Mouse (Mus musculus) thymus, adult 2 months (tissue): ENCODE measurements around the gene Selp. TPM values are rescaled to one million over a fixed set of nuclear protein-coding genes. Genes with fewer than 3 reads are reported as not detected.
A peak's percentile ranks its signal among the peaks of the same experiment; 100 is the strongest.

Experiments
- DNase-seq: peaks from one replicate; pipeline ENCODE4 v3.0.0; 2021
- H3K27ac ChIP-seq: fragments of 200-500 bp; 2 replicates; pipeline ENCODE4 v1.5.1; 2012; ENCODE audit warnings: low read length, control low read depth; ENCODE audit not compliant: control insufficient read depth, insufficient read depth
- H3K27me3 ChIP-seq: fragments of 200-500 bp; 2 replicates; pipeline ENCODE4 v1.6.1; 2012; ENCODE audit warnings: mild to moderate bottlenecking, low read length, moderate library complexity, mixed read lengths; ENCODE audit not compliant: control insufficient read depth, insufficient read depth
- H3K36me3 ChIP-seq: fragments of 200-500 bp; 2 replicates; pipeline ENCODE4 v1.6.1; 2012; ENCODE audit warnings: mild to moderate bottlenecking, low read length, moderate library complexity; ENCODE audit not compliant: control insufficient read depth, insufficient read depth
- H3K4me1 ChIP-seq: fragments of 200-500 bp; replicated peaks from 2 replicates; pipeline ENCODE4 v1.6.1; 2012; ENCODE audit warnings: low read length; ENCODE audit not compliant: control insufficient read depth, insufficient read depth
- H3K4me3 ChIP-seq: fragments of 200-500 bp; 2 replicates; pipeline ENCODE4 v1.5.1; 2012; ENCODE audit warnings: mild to moderate bottlenecking, low read length, control low read depth, moderate library complexity; ENCODE audit not compliant: control insufficient read depth, insufficient read depth
- CTCF ChIP-seq: fragments of 200-500 bp; IDR thresholded peaks from 2 replicates; pipeline ENCODE4 v1.5.1; 2012; ENCODE audit warnings: mild to moderate bottlenecking, control low read depth, low read length, moderate library complexity, borderline replicate concordance; ENCODE audit not compliant: control insufficient read depth, poor library complexity, insufficient read depth; ENCODE audit errors: extremely low read depth
- POLR2A ChIP-seq: fragments of 200-500 bp; IDR thresholded peaks from 2 replicates; pipeline ENCODE4 v1.6.1; 2012; ENCODE audit warnings: mild to moderate bottlenecking, low read length, control low read depth, moderate library complexity; ENCODE audit not compliant: control insufficient read depth, poor library complexity, insufficient read depth; ENCODE audit errors: extremely low read depth
- WGBS: fragments of 180-500 bp; shearing (Covaris S2); methylation state at CpG from one replicate; pipeline ENCODE4 v1.1.7; 2018; 5-methylcytosine and 5-hydroxymethylcytosine counted together
- polyA plus RNA-seq: library from polyadenylated mRNA; depleted of rRNA; stranded (reverse); fragments of >200 nt; gene quantifications from 2 replicates; pipeline ENCODE4 v1.2.3, GENCODE M21; 2012

Gene Selp
- polyA plus RNA-seq, 1 experiment, result 2.8 TPM

GRCm38 (mm10) chr1:164114280-164114679, 784 bp upstream of the Selp start:
- Histone ChIP-seq H3K36me3 (no peaks in the 10 kb centered on the region), H3K27me3 (no peaks in the 10 kb centered on the region), H3K4me1 (no peaks in the 10 kb centered on the region), H3K4me3 (no peak overlapping the region), H3K27ac (no peak overlapping the region)
- no peak for DNase-seq
- TF ChIP-seq POLR2A (no peak), CTCF (no peak)
- 97% methylated on average over 5 of the region's 5 CpGs for WGBS

- H3K4me3 ChIP-seq, result no peak overlapping the region
- no peak overlapping the region for H3K27ac ChIP-seq
- no peaks in the 10 kb centered on the region for H3K27me3 ChIP-seq
- no peak for DNase-seq
- TF ChIP-seq CTCF (no peak), POLR2A (no peak)
- H3K36me3 ChIP-seq, result no peaks in the 10 kb centered on the region
- peaks cover 6% of the 10 kb centered on the region for H3K4me1 ChIP-seq
- WGBS, result 94% methylated on average over 6 of the region's 6 CpGs
Measured at GRCm38 (mm10) chr1:164115647-164116046, 583 bp downstream of the Selp start.

- Histone ChIP-seq H3K4me3 (no peak overlapping the region), H3K36me3 (no peaks in the 10 kb centered on the region), H3K27me3 (no peaks in the 10 kb centered on the region), H3K27ac (no peak overlapping the region), H3K4me1 (peaks cover 6% of the 10 kb centered on the region)
- TF ChIP-seq CTCF, result no peak
- TF ChIP-seq POLR2A, result no peak
- DNase-seq, result no peak
- 97% methylated on average over 6 of the region's 6 CpGs for WGBS
Measured at GRCm38 (mm10) chr1:164117869-164118268, 2.8 kb downstream of the Selp start.

GRCm38 (mm10) chr1:164119892-164120776, 5.1 kb downstream of the Selp start:
- WGBS, result 54% methylated on average over 3 of the region's 3 CpGs
- TF ChIP-seq POLR2A (no peak), CTCF (no peak)
- no peak overlapping the region for H3K27ac ChIP-seq
- H3K36me3 ChIP-seq, result no peaks in the 10 kb centered on the region
- DNase-seq, result no peak
- H3K4me3 ChIP-seq, result no peak overlapping the region
- peaks cover 11% of the 10 kb centered on the region for H3K4me1 ChIP-seq
- no peaks in the 10 kb centered on the region for H3K27me3 ChIP-seq

- no peak overlapping the region for H3K27ac ChIP-seq
- WGBS, result 97% methylated on average over 3 of the region's 3 CpGs
- TF ChIP-seq POLR2A, result no peak
- TF ChIP-seq CTCF, result no peak
- H3K4me3 ChIP-seq, result no peak overlapping the region
- no peaks in the 10 kb centered on the region for H3K27me3 ChIP-seq
- H3K4me1 ChIP-seq, result peaks cover 11% of the 10 kb centered on the region
- DNase-seq, result no peak
- no peaks in the 10 kb centered on the region for H3K36me3 ChIP-seq
Measured at GRCm38 (mm10) chr1:164120777-164121158, 5.7 kb downstream of the Selp start.

GRCm38 (mm10) chr1:164123836-164124235, 8.8 kb downstream of the Selp start:
- peaks cover 11% of the 10 kb centered on the region for H3K4me1 ChIP-seq
- no peak for TF ChIP-seq CTCF
- TF ChIP-seq POLR2A, result no peak

More at GRCm38 (mm10) chr1:164123836-164124235, 8.8 kb downstream of the Selp start:
- no peaks in the 10 kb centered on the region for H3K27me3 ChIP-seq
- no peaks in the 10 kb centered on the region for H3K36me3 ChIP-seq
- peak overlapping the region; percentile 54 for H3K27ac ChIP-seq
- no peak for DNase-seq
- H3K4me3 ChIP-seq, result no peak overlapping the region
- 91% methylated on average over 3 of the region's 3 CpGs for WGBS
